Mouse (Mus musculus) T-cell, adult 2 months (primary cell): ENCODE results near the gene Aoc1.

Source experiments
- DNase-seq: peaks from one replicate; pipeline ENCODE4 v3.0.0; 2022; ENCODE audit warnings: low spot score

The Aoc1 gene

DNA sequence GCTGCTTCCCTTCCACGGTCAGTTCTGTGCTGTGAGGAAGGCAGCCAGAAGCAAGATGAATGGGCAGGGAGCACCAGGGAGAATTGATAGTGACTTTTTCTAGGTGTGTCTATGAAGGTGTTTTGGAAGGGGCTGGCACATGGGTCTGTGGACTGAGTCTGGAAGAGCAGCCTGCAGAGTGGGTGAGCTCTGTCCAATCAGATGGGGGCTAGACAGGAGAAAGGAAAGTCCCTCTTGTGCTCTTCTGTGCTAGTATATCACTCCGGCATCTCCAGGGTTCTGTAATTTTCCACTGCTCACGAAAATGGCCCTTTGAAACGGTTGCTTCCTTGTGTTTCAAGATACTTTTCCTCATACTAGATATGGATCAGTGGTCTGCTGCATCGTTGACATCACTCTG, at the start of gene Aoc1:
Gene Aoc1 (plus strand): TSS at position 301 of the 400 bp plus-strand sequence.
- DNase-seq, result no peak

DNA sequence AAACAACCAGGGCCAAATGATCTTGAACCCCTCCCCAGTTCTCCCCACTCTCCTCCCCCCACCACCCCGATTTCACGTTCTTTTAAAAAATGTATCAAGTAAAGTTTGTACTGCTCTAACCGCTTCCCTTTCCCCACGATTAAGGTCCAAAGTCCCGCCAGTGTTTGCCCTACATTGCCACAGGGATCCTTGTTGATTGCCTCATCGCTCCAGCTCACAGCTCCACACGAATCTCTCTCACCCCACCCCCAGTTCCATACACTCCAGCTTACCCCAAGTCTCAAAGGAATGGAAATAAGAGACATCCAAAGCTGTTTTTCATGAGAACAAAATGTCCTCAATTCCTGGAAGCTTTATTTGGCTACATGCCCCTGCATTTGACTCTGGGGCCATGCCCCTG, 47.7 kb upstream of the Aoc1 start:
- no peak for DNase-seq

DNA sequence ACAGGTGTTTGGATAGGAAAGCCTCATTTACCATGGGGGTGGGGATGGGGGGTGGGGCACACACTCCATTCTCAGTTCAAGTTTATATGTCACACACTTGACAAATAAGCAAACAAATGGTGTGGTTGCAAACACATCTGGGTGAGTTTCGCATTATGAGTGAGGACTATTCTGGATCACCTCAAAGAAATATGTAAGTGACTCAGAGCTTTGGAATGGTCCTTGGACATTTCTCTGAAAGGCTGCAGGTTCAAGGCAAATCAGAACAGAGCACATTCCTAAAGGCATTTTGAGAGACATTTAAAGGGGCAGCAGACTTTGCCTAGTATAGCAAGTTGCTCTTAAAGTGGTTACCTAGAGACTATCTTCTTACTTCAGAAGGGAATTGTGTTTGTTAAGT, 43.7 kb upstream of the Aoc1 start:
- DNase-seq, result no peak

DNA sequence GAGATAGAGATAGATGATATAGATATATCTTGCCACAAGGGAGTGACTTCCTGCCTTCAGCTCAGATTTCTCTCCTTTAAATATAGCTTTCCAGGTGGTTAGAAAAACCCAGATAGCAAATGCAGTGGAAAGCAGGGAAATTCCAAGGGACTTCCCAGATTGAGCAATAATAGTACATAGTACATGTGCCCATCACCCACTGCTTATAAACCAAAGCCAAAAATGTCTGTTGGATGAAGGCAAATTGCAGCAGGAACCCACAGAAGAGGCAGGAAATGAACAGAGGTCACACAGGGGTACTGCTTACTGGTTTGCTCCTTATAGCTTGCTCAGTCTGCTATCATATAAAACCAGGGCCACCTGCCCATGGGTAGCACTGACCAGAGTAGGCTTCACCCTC, 43.0 kb upstream of the Aoc1 start:
- peak; percentile 15 for DNase-seq

DNA sequence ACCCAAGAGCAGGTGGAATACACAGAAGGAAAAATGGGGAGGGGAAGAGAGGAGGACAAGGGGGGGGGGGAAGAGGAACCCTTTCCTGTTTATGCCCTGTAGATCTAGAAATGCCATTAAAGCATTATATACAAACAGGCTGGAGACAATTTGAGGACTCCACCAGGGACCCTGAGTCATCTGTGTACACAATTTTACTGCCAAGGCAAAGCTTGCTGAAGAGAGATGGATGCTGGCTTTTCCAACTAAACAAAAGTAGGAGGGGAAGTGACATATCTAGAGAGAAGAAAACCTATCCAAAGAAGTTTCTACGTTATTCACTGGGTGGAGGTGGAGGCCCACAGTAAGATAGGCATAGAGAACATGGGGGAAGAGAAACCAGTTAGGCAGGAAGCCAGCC, 42.5 kb upstream of the Aoc1 start:
- DNase-seq, result no peak

DNA sequence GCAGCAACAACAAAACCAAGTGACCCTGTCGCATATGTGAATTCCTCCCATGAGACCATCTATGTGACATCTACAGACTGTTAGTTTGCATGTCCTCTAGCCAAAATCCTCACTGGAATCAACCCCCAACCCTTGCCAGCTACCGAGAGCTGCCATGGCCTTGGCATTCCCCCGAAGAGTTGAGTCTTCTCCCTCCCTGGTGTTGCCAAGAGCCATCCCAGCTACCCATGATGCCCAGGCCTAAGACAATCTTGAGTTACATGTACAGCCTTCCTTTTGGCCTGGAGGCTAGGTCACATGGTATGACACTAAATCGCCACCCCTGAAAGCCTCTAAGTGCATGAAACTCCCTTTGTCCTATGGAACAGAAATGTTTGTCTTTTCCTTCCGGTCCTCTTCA, 41.6 kb upstream of the Aoc1 start:
- DNase-seq, result no peak

DNA sequence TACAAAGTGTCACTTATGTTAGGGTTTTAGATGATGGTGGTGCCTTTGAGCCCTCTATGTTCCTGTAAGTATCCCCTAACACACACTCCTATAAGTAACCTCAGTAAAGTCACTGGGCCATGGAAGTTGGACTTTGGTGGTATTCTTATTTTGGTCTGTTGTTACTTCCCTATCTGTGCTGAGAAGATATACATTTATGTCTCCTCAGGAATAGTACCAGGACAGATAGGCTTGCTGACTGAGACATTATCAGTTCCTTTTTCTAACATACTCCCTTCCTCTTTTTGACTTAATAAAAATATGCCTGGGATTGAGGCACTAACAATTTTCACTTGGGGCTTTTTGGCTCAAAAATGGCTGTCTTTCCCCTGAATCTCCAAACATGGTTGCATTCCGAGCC, 40.3 kb upstream of the Aoc1 start:
- DNase-seq, result no peak

DNA sequence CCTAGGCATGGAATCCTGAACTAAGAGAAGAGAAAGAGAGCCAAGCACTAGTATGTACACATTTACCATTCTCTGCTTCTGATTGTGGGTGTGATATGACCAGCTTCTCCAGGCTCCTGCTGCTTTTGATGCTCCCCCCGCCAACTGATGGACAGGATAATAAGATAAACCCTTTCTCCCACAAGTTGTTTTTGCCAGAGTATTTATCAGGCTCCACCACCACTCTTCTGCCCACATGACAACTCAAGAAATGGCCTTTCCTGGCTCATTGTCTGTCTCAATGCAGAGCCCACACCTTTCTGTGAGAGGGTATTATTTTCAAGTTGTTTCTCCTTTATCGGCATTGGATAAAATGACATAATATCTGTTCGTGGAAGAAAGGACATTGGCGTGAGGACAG, 39.2 kb upstream of the Aoc1 start:
- no peak for DNase-seq

DNA sequence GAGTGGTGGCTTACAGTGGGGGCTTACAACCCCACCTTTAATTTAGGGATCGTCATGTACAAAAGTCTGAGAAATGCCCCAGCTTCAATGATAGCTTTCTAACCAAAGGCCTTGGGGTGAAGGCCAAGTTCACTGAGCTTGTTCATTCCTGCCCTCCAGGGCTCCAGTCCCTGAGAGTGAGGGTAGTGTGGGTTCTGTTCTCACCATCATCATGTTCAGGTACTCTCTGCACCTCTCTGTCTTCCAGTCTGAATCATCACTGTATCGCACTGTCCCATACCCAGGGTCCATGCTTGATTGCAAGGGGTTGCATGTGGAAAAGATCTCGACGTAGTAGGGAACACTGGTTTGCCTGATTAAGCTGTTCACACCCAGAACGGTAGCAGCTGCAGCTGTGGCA, 37.5 kb upstream of the Aoc1 start:
- DNase-seq, result no peak

DNA sequence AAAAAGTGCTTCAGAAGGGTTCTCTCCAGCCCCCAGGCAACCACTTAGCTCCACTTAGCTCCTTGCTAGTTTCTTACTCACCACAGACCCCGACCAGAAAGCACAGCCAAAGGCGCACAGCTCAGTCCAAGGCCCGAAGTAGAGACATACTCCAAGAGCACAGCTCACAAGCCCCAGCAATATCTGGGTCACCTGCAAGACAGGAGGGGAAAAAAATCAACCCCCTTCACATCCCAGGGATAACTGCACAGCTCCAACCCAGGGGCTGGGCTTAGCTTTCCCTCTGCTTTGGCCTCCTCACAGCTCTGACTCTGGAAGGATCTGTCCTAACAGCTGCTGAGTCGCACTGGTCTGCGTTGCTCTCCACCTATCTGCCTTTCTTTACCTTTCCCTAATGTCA, 36.5 kb upstream of the Aoc1 start:
- DNase-seq, result no peak

DNA sequence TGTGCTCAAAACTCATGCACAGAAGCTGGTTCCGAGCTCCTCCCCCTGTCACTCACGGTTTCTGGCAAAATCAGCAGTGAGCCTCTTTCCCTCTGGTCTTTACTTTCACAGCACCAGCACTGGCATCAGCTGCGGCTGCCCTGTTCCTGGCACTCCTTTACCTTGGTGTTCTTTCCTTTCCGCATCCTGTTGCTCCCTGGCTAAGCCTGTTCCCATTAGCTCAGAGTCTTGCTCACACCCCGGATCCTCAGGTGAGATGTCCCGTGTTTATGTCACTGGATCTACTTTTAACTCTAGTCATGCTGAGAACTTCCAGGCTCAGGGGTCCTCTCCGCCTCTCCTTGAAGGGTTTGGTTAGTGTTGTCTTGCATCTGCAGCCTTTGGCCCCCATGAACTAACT, 35.2 kb upstream of the Aoc1 start:
- DNase-seq, result no peak

DNA sequence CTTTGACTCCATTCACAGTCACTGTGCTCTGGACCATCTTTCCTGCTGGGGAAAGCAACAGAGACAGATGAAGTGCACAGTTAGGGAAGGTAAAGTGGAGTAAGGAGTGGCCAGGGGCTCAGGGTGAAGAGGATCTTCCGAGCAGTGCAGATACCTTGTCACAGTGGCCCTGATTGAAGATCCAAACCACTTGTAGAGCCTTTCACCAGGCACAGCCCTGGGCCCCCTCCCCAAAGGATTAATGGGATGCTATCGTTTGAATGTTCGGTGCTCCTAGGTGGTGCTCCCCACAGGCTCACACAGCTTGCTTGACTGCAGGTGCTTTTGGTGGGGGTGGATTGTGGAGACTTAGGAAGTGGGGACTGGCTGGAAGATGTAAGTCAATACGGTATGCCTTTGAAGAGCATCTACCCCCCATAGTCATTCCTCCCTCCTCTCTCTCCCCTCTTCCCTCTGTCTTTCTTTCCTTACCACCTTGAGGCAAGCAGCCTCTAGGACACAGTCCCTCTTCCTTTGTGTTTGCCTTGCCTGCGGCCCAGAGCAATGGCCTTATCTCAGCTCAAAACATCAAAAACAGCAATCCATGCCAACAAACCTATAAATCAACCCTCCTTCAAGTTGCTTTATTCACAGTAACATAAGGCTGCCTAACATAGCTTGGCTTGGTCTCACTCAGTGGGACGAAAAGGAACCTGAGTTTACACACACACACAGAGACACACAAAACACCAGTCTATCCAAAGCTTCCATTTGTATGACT, 34.2 kb upstream of the Aoc1 start:
- no peak for DNase-seq

DNA sequence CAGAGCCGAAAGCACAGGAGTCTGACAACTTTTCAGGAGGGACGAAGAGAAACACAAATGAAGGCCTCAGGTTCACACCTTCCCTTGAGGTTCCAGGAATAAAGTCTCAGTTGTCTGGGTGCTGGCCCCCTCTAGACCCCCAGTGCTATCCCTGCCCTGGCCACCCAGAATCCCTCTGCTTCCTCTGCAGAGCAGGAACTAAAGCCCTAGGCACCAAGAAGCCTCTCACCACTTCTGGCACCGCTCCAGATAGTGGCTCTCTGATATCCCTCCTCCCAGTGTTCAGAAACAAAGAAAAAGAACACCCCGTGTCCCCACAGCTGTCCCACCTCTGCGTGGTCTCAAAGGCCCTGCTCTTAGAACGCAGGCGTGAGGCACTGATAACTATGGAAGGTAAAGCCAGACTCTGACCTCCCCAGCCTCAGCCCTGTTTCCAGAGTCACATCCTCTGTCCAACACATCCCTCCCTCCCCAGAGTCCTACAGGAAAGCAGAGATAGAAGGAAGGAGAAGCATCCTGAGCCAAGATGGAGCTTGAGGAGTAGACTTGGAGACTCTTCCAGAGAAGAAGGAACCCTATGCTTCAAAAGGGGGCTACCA, 32.2 kb upstream of the Aoc1 start, which contains the start of gene Tmem176a:
Gene Tmem176a (plus strand): TSS at position 549 of the 599 bp plus-strand sequence.
- no peak for DNase-seq

DNA sequence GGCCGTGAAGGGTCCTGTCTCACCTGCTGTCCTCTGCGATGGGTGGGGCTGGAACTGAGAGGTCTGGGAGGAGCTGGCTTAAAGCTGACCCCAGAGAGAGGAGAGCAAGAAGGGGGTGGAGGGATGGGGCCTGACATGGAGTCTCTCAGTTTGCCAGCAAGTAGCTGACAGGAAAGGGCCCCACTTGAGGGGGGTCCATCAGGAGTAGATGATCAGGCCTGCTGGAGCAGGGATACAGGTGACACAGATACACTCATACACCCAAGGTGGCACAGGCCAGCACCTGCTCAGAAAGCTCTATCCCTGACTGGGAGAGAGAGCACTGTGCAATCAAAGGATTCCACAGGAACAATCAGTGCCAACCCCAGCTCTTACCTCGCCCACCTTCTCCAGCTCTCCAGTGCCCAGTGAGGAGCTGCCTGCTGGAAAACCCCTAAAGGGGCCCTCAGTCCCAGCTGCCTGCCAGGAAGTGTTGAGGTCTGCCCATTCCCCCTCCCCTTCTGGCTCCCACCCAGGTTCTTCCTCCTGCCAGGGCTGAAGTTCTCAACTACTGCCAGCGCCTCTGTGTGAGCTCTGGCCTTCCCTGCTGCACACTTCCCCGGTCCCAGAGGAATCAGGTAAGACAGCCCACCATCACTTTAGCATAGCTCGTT, 31.6 kb upstream of the Aoc1 start, which contains the start of gene Tmem176b:
Gene Tmem176b (minus strand): TSS at position 524 of the 653 bp plus-strand sequence.
- DNase-seq, result peak; percentile 44

DNA sequence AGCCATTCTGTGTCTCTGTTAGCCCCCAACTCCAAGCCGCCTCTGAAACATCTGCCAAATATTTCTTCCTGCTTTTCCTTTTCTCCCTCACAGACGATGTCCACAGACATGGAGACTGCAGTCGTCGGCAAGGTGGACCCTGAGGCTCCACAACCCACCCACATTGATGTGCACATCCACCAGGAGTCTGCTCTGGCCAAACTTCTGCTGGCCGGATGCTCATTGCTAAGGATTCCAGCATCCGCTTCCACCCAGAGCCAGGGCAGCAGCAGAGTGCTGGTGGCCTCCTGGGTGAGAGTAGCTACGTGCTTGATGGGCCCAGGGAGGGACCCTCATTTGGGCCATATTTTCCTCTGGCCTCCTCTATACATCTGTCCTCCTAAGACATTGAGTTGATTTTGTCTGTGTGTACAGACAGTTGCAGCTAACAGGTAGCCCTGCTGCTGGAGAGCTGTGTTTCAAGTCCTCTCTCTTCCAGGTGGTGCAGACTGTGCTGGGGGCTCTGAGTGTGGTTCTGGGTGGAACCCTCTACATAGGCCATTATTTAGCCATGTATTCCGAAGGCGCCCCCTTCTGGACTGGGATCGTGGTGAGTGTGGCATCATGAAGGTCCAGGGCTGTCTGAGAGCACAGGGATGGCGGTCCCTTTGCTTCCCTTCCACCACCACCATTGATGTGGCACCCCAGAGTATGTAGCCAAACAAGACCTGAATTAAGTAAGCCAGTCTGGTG, 30.4 kb upstream of the Aoc1 start:
- DNase-seq, result no peak

DNA sequence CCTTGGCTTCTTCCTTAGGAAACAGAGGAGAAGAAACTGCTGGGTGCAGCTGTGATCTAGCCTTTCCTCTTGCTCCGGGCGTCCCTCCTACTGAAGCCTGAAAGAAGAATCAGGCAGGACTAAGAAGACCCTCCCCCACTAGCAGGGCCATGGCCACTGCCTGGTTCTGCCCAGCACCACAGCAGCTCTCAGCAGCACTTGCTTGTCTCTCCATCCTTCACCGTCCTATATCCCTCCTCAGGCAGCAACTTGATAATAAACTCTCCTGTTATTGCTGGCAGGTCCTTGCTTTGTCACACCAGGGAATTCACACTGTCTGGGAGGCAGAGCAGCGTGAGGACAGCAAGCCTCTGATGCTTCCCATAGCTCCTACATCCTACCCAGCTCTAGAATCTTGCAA, 27.6 kb upstream of the Aoc1 start:
- DNase-seq, result no peak

DNA sequence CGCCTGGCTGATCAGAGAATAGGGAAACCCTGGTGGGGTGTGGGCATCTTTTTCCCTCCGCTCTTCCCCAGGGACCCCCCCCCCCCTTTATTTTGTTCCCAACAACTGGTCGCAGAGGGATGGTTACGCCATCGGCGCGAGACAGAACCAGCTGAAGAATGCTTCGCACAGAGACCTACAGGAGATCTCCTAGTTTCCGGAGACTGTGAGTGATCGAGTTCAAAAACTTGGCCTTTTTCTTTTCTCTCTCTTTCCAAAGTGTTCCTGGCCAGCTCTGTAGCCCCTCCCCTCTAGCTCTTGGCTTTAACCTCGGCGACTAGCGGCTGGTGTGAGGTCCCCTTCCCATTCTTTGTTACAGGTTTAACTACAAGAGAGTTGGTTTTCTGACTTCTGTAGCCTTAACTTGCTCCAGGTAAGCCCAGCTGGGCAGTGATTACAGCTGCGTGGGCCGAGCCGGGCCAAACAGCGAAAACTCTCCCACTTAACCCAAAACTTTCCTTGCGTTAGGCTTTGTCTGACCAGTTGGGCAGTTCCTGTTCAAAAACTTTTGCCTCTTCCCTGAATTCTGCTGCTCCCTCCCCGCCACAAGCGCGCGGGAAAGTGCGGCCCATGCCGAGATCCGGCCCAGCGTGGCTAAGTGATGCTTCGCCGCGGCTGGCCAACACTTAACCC, 20.7 kb upstream of the Aoc1 start:
- DNase-seq, result no peak

DNA sequence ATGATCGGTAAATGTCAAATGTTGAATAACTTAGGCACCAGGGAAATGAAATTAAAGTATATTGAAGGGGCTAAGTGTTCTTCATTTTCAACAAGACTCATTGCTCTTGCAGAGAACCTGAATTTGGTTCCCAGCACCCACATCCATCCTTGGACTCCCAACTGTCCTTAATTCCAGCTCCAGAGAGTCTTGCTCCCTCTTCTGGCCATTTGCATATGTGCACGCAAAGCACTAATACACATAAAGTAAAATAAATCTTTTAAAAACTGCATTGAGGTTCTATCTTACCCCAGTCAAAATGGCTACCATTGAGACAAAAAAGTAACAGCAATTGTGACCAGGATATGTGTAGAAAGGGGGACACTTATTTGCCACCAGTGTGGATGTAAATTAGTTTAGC, 18.5 kb upstream of the Aoc1 start:
- DNase-seq, result no peak

DNA sequence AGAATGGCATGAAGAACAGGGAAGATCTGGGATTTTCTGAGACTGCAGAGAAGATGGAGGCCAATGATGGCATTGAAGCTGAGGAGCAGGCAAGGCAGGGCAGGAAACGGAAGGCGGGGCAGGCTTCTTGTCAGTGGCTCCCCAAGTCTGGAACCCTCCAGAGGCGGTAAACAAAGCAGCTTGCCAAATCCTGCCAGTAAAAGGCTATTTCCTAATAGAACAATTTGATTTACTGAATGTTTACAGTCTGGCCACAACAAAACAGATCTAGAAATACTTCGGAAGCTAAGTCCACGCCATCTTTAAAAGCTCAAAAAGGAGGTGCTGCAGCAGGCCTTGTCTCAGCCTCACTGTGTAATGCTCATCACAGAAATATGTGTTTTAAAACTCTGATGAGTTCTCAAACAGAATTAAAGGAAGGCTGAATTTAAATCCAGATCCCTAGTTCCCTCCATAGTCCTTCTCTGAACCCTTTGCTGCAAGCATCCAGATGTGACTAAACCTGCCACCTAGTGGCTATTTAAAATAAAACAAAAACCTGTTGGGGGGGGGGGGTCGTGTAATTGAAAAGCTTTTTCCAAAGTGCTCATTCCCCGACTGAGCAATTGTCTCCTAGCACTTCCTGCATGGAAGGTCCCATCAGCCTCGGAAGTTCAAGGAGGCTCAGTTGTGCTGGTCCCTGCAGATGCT, 14.9 kb upstream of the Aoc1 start:
- DNase-seq, result no peak

DNA sequence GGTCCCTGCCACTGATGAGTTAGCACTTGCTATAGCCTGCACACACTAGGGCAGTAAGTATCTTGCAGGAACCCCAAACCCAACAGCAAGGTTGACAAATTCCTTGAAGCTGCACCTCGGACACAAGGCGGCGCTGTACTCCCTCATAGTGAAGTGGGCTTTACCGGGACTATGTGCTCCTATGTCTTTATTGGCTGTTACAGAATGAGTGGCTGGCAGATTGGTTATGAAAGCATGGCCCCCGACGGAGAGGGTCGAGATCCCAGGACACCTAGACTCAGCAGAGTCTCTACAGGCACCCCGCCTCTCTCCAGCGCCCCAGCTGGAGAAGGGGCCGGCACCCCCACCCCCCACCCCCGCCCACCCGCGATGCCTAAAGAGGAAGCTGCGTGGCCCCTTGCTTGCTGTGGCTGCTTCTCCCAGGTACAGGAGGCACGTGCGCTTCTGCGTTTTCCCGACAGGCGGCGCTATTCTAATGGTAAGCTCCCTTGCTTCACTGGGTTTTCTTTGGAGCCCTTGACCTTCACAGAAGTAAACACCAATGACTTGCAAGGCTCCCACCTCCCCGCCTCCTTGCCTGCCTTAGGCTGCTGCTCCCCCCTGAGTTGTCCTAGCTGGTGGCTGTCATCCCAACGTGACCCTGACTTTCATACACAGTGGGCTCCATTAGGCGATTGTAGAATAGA, 12.4 kb upstream of the Aoc1 start:
- DNase-seq, result peak; percentile 52

DNA sequence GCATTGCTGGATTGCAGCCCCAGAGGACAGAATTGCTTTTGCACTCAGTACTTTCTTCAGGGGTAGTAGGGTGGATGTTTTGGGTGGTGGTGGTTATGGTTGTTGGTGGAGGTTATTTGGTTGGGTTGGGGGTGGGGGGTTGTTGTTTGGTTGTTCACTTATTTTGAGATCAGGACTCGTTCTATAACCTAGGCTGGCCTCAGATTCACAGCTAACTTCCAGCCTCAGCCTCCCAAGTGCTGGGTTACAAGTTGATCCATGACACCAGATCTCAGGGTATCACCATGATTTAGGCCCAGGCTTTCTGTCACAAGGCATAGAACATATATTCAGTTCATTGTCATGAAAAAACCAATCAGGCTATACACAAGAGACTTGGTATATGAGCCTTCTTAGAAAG, 11.8 kb upstream of the Aoc1 start:
- DNase-seq, result no peak
